Mouse (Mus musculus) lung, postnatal 4 days (tissue): ENCODE measurements at regions not wholly inside any gene's neighbourhood (a gene's known extent, or its start where the extent isn't known, plus 50 kb on each side); places are given as distances from the start of the nearest gene placed in this dataset.
A peak's percentile ranks its signal among the peaks of the same experiment; 100 is the strongest.

Experiments
- DNase-seq, 2 experiments: peaks; one replicate each; pipeline ENCODE4 v3.0.0; 2021

DNA sequence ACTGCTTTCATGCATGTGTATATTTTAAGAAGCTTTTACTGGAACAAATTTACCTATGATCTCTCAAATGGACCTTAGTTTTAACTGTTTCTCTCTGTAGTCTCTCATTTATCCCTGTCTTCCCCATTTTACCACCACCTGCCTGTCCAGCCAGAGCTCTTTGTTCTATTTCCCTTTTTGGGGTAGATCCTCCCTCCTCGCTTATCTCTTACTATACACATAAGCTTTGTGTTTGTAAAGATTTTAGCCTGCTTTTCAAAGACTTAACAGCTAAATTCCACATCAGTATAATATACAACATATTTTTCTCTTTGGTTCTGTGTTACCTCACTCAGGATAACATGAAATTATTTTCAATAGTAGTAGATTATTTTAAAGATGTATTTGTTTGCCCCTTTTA is 961.9 kb downstream of the Slitrk1 start:
- DNase-seq: no peak

- DNase-seq: no peak
Measured at GRCm38 (mm10) chr14:107903717-107904116, 1010.2 kb downstream of the Slitrk1 start.

GRCm38 (mm10) chr14:107901823-107902222 is 1012.1 kb downstream of the Slitrk1 start:
- no peak for DNase-seq

- no peak for DNase-seq
Measured at GRCm38 (mm10) chr14:107860895-107861294, 1053.1 kb downstream of the Slitrk1 start.

DNA sequence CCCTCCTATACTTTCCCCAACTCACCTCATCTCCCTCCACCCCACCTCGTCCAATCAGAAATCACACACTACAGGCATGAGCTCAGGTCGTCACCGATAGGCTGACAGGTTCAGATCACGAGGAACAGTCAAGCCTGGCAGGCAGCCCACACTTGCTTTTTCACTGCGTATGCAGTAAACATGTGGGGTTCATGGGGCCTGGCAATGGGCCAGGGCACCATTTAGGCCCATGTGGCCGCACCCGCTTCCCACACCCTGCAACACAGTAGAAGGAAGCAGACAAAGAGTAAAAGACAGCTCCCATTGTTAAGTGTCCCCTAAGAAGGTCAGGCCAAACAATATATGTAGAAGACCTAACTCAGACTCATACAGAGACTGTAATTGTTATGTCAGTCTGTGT is 1064.3 kb downstream of the Slitrk1 start:
- peak in 1 of 2 experiments; percentile 12 for DNase-seq

DNA sequence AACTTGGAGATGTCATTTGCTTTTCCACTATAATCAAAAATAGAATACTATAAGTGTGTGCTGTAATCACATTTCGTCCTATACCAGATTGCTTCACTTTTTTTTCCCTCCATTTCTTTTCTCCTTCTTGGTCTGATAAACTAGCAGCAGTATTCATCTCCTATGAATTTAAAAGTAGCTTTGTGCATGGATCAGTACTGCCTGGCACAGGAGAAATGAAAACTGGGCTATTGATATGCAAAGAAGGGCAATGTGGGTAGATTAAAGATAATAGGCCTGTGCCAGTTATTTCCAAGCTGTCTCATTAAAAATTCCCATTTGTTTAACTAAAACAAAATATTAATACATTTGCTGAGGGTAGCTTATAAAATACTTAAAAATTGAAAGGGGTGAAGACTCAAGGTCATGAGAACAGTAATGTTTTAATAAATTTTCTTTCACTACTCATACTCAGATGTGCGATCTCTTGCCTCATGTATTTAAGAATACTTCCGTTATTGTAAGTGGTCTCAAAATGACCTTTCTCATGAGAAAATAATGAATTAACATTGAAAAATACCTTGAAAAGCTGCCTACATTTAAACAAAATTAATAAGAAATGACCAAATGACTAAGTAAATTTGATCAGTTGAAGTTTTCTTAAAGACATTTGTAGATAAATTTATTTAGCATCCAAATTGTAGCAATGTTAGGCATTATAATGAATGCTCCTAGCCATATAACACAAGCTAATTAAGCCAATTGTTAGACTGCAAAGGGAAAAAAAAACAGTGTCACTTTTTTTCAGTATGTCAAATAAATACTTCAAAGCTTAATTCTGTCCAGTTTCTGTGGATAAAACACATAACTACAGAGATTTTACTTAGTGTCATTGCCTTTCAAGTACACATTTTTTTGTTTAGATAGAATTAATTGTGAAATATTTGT is 1068.4 kb downstream of the Slitrk1 start:
- no peak for DNase-seq

DNA sequence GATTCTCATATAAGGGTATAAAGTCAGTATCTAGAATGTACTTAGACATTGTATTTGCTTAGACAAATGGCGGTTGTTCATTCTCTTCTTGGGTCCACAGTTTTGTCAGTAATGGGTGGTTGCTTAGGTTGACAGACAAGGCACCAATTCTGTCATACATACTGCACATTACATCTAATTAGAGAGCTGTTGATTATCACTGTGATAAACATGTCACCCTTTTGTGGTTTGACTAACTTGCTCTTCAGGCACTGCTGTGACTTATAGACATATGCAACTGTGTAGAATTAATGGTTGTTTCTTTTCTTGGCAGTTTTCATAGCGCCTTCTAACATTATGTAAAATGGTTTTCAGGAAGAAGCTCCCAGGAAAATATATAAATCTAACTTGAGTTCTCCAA is 1069.4 kb downstream of the Slitrk1 start:
- no peak for DNase-seq

DNA sequence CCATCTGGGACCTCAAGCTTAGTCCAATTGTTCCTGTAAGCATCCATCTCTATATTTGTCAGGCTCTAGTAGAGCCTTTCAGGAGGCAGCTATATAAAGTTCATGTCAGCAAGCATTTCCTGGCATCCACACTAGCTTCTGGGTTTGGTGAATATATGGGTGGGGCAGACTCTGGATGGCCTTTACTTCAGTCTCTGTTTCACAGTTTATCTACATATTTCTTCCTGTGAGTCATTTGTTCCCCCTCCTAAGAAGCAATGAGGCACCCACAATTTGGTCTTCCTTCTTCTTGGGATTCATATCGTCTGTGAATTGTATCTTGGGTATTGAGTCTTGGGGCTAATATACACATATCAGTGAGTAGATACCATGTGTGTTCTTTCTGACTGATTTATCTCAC is 1081.0 kb downstream of the Slitrk1 start:
- no peak for DNase-seq

GRCm38 (mm10) chr14:107785242-107785641 is 1128.7 kb downstream of the Slitrk1 start:
- no peak for DNase-seq
